Mouse (Mus musculus): ENCODE data around the gene Aox2. TPM values are rescaled to one million over a fixed set of nuclear protein-coding genes. Genes with fewer than 3 reads are reported as not detected.

The Aox2 gene
- polyA plus RNA-seq, 1 experiment from 2014 or later = 0.03 TPM

- in situ Hi-C loops (cut with MboI; ENCODE audit: low pct_unique_long_range_greater_than_20kb) = no loop called here
- DNase-seq (ENCODE audit: low read depth, low spot score) (no peak), ATAC-seq (no peak)
- TF ChIP-seq CTCF (IDR thresholded peaks at IDR 0.05) = no peak
- H3K27me3 ChIP-seq = no peaks in the 10 kb centered on the region
- POLR2A ChIA-PET = no interaction called here
- CTCF ChIA-PET = interaction anchor here (1.4 kb wide), 1 partner anchor 9 kb away, joined by 4 read pairs; no protein-coding TSS in a partner anchor
These were observed 65.7 kb downstream of the Aox2 start for GRCm38 (mm10) chr1:58343861-58344260.

- ATAC-seq (no peak), DNase-seq (ENCODE audit: low read depth, low spot score) (no peak)
- CTCF ChIA-PET = no interaction called here
- POLR2A ChIA-PET = no interaction called here
- in situ Hi-C loops (cut with MboI; ENCODE audit: low pct_unique_long_range_greater_than_20kb) = no loop called here
- TF ChIP-seq CTCF (IDR thresholded peaks at IDR 0.05) = no peak
- no peaks in the 10 kb centered on the region for H3K27me3 ChIP-seq
These were observed 66.4 kb downstream of the Aox2 start for GRCm38 (mm10) chr1:58344570-58344969.

GRCm38 (mm10) chr1:58346159-58346558 lies 68.0 kb downstream of the Aox2 start:
- in situ Hi-C loops (cut with MboI; ENCODE audit: low pct_unique_long_range_greater_than_20kb) = no loop called here
- DNase-seq (ENCODE audit: low read depth, low spot score) = no peak
- no peaks in the 10 kb centered on the region for H3K27me3 ChIP-seq
- ChIA-PET CTCF (no interaction called here), POLR2A (no interaction called here)
- TF ChIP-seq CTCF (IDR thresholded peaks at IDR 0.05) = no peak
- no peak for ATAC-seq

GRCm38 (mm10) chr1:58348712-58349111 lies 70.6 kb downstream of the Aox2 start:
- ATAC-seq (no peak), DNase-seq (ENCODE audit: low read depth, low spot score) (no peak)
- in situ Hi-C loops (cut with MboI; ENCODE audit: low pct_unique_long_range_greater_than_20kb) = no loop called here
- no peaks in the 10 kb centered on the region for H3K27me3 ChIP-seq
- POLR2A ChIA-PET = no interaction called here
- CTCF ChIA-PET = no interaction called here
- TF ChIP-seq CTCF (IDR thresholded peaks at IDR 0.05) = no peak

GRCm38 (mm10) chr1:58353238-58353893 lies 75.2 kb downstream of the Aox2 start:
- in situ Hi-C loops (cut with MboI; ENCODE audit: low pct_unique_long_range_greater_than_20kb) = no loop called here
- H3K27me3 ChIP-seq = no peaks in the 10 kb centered on the region
- ATAC-seq = peak; percentile 94
- DNase-seq (ENCODE audit: low read depth, low spot score) = peak; percentile 73
- POLR2A ChIA-PET = interaction anchor here (0.6 to 1.0 kb wide), 2 partner anchors 55 to 762 kb away, joined by 3 to 5 read pairs; no protein-coding TSS in a partner anchor
- CTCF ChIA-PET = interaction anchor here (1.2 to 2.0 kb wide), 4 partner anchors 10 to 68 kb away, joined by 3 to 4 read pairs (median 4); no protein-coding TSS in a partner anchor
- TF ChIP-seq CTCF (IDR thresholded peaks at IDR 0.05) = no peak

GRCm38 (mm10) chr1:58358958-58359901 lies 81.1 kb downstream of the Aox2 start:
- peak; percentile 98 for ATAC-seq
- ChIA-PET POLR2A (no interaction called here), CTCF (no interaction called here)
- in situ Hi-C loops (cut with MboI; ENCODE audit: low pct_unique_long_range_greater_than_20kb) = no loop called here
- DNase-seq (ENCODE audit: low read depth, low spot score) = peak; percentile 59
- TF ChIP-seq CTCF (IDR thresholded peaks at IDR 0.05) = no peak
- no peaks in the 10 kb centered on the region for H3K27me3 ChIP-seq

GRCm38 (mm10) chr1:58362296-58362695 lies 84.2 kb downstream of the Aox2 start:
- no peak for DNase-seq (ENCODE audit: low read depth, low spot score)
- CTCF ChIA-PET = no interaction called here
- in situ Hi-C loops (cut with MboI; ENCODE audit: low pct_unique_long_range_greater_than_20kb) = no loop called here
- ATAC-seq = no peak
- POLR2A ChIA-PET = no interaction called here
- TF ChIP-seq CTCF (IDR thresholded peaks at IDR 0.05) = no peak
- H3K27me3 ChIP-seq = no peaks in the 10 kb centered on the region

- DNase-seq (ENCODE audit: low read depth, low spot score) (no peak), ATAC-seq (no peak)
- ChIA-PET POLR2A (no interaction called here), CTCF (no interaction called here)
- TF ChIP-seq CTCF (IDR thresholded peaks at IDR 0.05) = no peak
- H3K27me3 ChIP-seq = no peaks in the 10 kb centered on the region
- in situ Hi-C loops (cut with MboI; ENCODE audit: low pct_unique_long_range_greater_than_20kb) = no loop called here
These were observed 86.4 kb downstream of the Aox2 start for GRCm38 (mm10) chr1:58364551-58364950.

GRCm38 (mm10) chr1:58365829-58366228 lies 87.7 kb downstream of the Aox2 start:
- no peaks in the 10 kb centered on the region for H3K27me3 ChIP-seq
- DNase-seq (ENCODE audit: low read depth, low spot score) = no peak
- TF ChIP-seq CTCF (IDR thresholded peaks at IDR 0.05) = no peak
- in situ Hi-C loops (cut with MboI; ENCODE audit: low pct_unique_long_range_greater_than_20kb) = no loop called here
- ChIA-PET POLR2A (interaction anchor here (0.5 kb wide), 1 partner anchor 201 kb away, joined by 3 read pairs; no protein-coding TSS in a partner anchor), CTCF (no interaction called here)
- no peak for ATAC-seq

GRCm38 (mm10) chr1:58366737-58367471 lies 88.8 kb downstream of the Aox2 start:
- POLR2A ChIA-PET = no interaction called here

More at GRCm38 (mm10) chr1:58366737-58367471, 88.8 kb downstream of the Aox2 start:
- in situ Hi-C loops (cut with MboI; ENCODE audit: low pct_unique_long_range_greater_than_20kb) = no loop called here
- no peak for TF ChIP-seq CTCF (IDR thresholded peaks at IDR 0.05)
- DNase-seq (ENCODE audit: low read depth, low spot score) = no peak
- no peak for ATAC-seq
- CTCF ChIA-PET = interaction anchor here (1.6 kb wide), 1 partner anchor 15 kb away, joined by 5 read pairs; no protein-coding TSS in a partner anchor
- H3K27me3 ChIP-seq = no peaks in the 10 kb centered on the region

Measured in Patski (cell line).